Mouse (Mus musculus) small intestine, adult 2 months (tissue): ENCODE measurements around the gene Map4k2.
A peak's percentile ranks its signal among the peaks of the same experiment; 100 is the strongest.

Experiments
- CTCF ChIP-seq: fragments of 200-500 bp; IDR thresholded peaks from 2 replicates; pipeline ENCODE4 v1.5.1; 2012; ENCODE audit warnings: low read depth, mild to moderate bottlenecking, control low read depth, inconsistent platforms, low read length, moderate library complexity, mixed read lengths; ENCODE audit not compliant: insufficient replicate concordance, insufficient read length; ENCODE audit errors: extremely low read depth
- POLR2A ChIP-seq: fragments of 200-500 bp; IDR thresholded peaks from 2 replicates; pipeline ENCODE4 v1.6.1; 2012; ENCODE audit warnings: low read depth, mild to moderate bottlenecking, control low read depth, inconsistent platforms, low read length, moderate library complexity

DNA sequence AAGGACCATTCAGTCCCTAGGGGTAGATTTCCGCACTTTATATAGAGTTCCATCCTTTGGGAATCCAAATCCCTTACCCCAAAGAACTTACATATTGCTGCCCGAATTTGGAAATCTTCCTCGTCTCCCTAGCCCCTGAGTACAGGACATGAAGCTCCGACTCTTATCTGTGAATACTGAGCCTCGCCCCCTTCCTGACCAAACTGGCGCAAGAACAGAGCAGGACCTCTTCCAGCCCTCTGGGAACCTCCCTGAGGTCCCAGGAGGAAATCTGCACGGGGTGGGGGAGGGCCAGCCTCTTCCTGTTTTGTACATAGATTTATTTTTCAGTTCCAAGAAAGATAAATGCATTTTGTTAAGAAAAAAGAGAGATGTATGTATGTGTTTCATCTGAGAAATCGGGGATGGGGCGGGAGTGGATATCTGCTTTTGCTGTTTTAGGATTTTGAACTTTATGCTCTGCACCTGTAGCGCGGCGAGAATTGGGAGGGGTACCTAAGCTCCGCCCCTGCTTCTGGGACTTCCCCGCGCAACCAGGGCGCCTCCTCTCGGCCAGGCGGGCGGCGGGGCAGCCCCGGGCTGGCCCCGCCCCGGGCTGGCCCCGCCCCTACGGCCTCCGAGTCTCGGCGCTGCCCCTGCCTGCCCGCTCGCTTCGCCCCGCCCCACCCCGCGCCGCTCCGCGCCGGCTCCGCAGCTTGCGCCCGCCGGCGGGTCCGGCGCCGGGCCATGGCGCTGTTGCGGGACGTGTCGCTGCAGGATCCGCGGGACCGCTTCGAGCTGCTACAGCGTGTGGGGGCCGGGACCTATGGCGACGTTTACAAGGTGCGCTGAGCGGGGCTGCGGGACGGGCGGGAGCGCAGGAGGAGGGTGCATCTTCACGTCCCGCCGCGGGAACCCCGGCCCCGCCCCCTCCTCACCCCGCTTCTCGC, at the start of gene Map4k2:
- TF ChIP-seq POLR2A (no peak; the same call in 1 of the 2 replicates), CTCF (0 out of 2 replicates have a peak, but pooled peaks have one; percentile 9)
